Comparison of ENCODE assay signal across 37 mouse cellular contexts in genomic region chr14:13620531-13620930, GRCm38 (mm10). TPM values are rescaled to one million over a fixed set of nuclear protein-coding genes. Genes with fewer than 3 reads are reported as not detected.
A peak's percentile ranks its signal among the peaks of the same experiment; 100 is the strongest.
DNase-seq lines count a peak whose midpoint lies in the region; ATAC-seq and TF ChIP-seq lines count a peak whose summit lies in the region.
"Had no signal": no experiment of that assay in that cellular context is flagged by ENCODE, and none has a peak within 500 bp of the region (broad histone marks: within the 10 kb centered on the region; RNA-seq: fewer than 3 reads in every experiment).

No protein-coding gene starts in this region.

- H3K4me2 ChIP-seq in kidney, embryonic 14.5 days (replicated peaks; ENCODE audit: low read depth, low read length) = no peak overlapping the region
- no peak overlapping the region for H3K4me2 ChIP-seq in lung, postnatal 0 days (replicated peaks; ENCODE audit: low read depth, low read length)
- H3K4me2 ChIP-seq: embryonic facial prominence, embryonic 15.5 days; heart, embryonic 11.5 days; hindbrain, embryonic 15.5 days; intestine, embryonic 15.5 days; midbrain, embryonic 11.5 days; neural tube, embryonic 13.5 days had no signal

- H3K36me3 ChIP-seq in kidney, embryonic 14.5 days (ENCODE audit: control insufficient read depth, insufficient read depth, low read length) = no peaks in the 10 kb centered on the region
- no peaks in the 10 kb centered on the region for H3K36me3 ChIP-seq in embryonic facial prominence, embryonic 10.5 days (replicated peaks)
- no peaks in the 10 kb centered on the region for H3K36me3 ChIP-seq in lung, postnatal 0 days (ENCODE audit: insufficient read depth, low read length)
- H3K36me3 ChIP-seq: embryonic facial prominence, embryonic 15.5 days; hindbrain, embryonic 15.5 days; intestine, embryonic 15.5 days; neural tube, embryonic 13.5 days had no signal

- H3K27ac ChIP-seq in kidney, embryonic 14.5 days (ENCODE audit: low read depth, low read length) = no peak overlapping the region
- no peak overlapping the region; the same call in 1 of the 2 replicates for H3K27ac ChIP-seq in embryonic facial prominence, embryonic 10.5 days (replicated peaks)
- no peak overlapping the region for H3K27ac ChIP-seq in lung, postnatal 0 days (ENCODE audit: low read length)
- H3K27ac ChIP-seq: embryonic facial prominence, embryonic 15.5 days; hindbrain, embryonic 15.5 days; intestine, embryonic 15.5 days; liver, embryonic 14.5 days; neural tube, embryonic 13.5 days had no signal

- no peak for TF ChIP-seq CTCF in lung, postnatal 0 days (IDR thresholded peaks at IDR 0.05)

- no peaks in the 10 kb centered on the region for H3K27me3 ChIP-seq in kidney, embryonic 14.5 days (ENCODE audit: control insufficient read depth, insufficient read depth, low read length)
- H3K27me3 ChIP-seq in embryonic facial prominence, embryonic 10.5 days (replicated peaks; ENCODE audit: low read depth, poor library complexity, severe bottlenecking) = no peaks in the 10 kb centered on the region
- H3K27me3 ChIP-seq in lung, postnatal 0 days (replicated peaks; ENCODE audit: insufficient read depth, low read length) = no peaks in the 10 kb centered on the region
- H3K27me3 ChIP-seq: embryonic facial prominence, embryonic 15.5 days; hindbrain, embryonic 15.5 days; intestine, embryonic 15.5 days; neural tube, embryonic 13.5 days had no signal

- no peaks in the 10 kb centered on the region for H3K9me3 ChIP-seq in kidney, embryonic 14.5 days (ENCODE audit: control insufficient read depth, low read length)
- no peaks in the 10 kb centered on the region for H3K9me3 ChIP-seq in embryonic facial prominence, embryonic 10.5 days
- H3K9me3 ChIP-seq in lung, postnatal 0 days (ENCODE audit: low read length) = no peaks in the 10 kb centered on the region
- H3K9me3 ChIP-seq: embryonic facial prominence, embryonic 15.5 days; hindbrain, embryonic 15.5 days; intestine, embryonic 15.5 days; neural tube, embryonic 13.5 days had no signal

- H3K9ac ChIP-seq in kidney, embryonic 14.5 days (ENCODE audit: low read depth, low read length) = no peak overlapping the region
- no peak overlapping the region for H3K9ac ChIP-seq in lung, postnatal 0 days (replicated peaks; ENCODE audit: low read depth)
- H3K9ac ChIP-seq: embryonic facial prominence, embryonic 15.5 days; hindbrain, embryonic 15.5 days; intestine, embryonic 15.5 days; liver, embryonic 14.5 days; neural tube, embryonic 13.5 days had no signal

- no peak for DNase-seq in kidney, postnatal 14 days
- peak; percentile 14 for DNase-seq in retina, postnatal 1 day
- no peak for DNase-seq in retina, embryonic 14.5 days (ENCODE audit: low spot score)
- DNase-seq in embryonic facial prominence, embryonic 10.5 days (ENCODE audit: low spot score) = peak; percentile 75
- DNase-seq in heart, adult 8-10 months (ENCODE audit: low spot score) = no peak
- DNase-seq in lung, postnatal 0 days (ENCODE audit: low spot score) = no peak
- DNase-seq: adrenal gland, postnatal 25 days; B cell, adult 2 months; cerebellum, adult 18-20 months; cerebellum, postnatal 25 days; gastrocnemius, postnatal 25 days; heart, adult 11 months; heart, postnatal 36 days; kidney, adult 8-10 months; kidney, postnatal 4 days; left cerebral cortex, postnatal 4 days; liver; lung, adult 2 months; lung, postnatal 14 days; spleen, adult 18-20 months; thymus, postnatal 25 days had no signal

- no peak for TF ChIP-seq EP300 in lung, postnatal 0 days (IDR thresholded peaks at IDR 0.05)

- no peaks in the 10 kb centered on the region for H3K4me1 ChIP-seq in kidney, embryonic 14.5 days (ENCODE audit: control insufficient read depth, insufficient read depth, low read length)
- H3K4me1 ChIP-seq in embryonic facial prominence, embryonic 10.5 days = peaks cover 7% of the 10 kb centered on the region
- no peaks in the 10 kb centered on the region for H3K4me1 ChIP-seq in lung, postnatal 0 days (ENCODE audit: insufficient read depth, low read depth, low read length)
- H3K4me1 ChIP-seq: embryonic facial prominence, embryonic 15.5 days; hindbrain, embryonic 15.5 days; intestine, embryonic 15.5 days; neural tube, embryonic 13.5 days had no signal

- WGBS in kidney, embryonic 14.5 days = 13% methylated on average over 2 of the region's 2 CpGs
- WGBS in embryonic facial prominence, embryonic 10.5 days = 26% methylated on average over 2 of the region's 2 CpGs
- 43% methylated on average over 2 of the region's 2 CpGs for WGBS in lung, postnatal 0 days

- ATAC-seq in kidney, embryonic 14.5 days (ENCODE audit: low FRiP score, low TSS enrichment) = 0 out of 2 replicates have a peak, but pooled peaks have one; percentile 28
- ATAC-seq in lung, postnatal 0 days = no peak
- ATAC-seq: forebrain, embryonic 14.5 days; intestine, embryonic 15.5 days had no signal

- H3K4me3 ChIP-seq in kidney, embryonic 14.5 days (ENCODE audit: low read length) = no peak overlapping the region
- H3K4me3 ChIP-seq in embryonic facial prominence, embryonic 10.5 days = no peak overlapping the region
- H3K4me3 ChIP-seq in lung, postnatal 0 days (ENCODE audit: low read depth, low read length) = no peak overlapping the region
- H3K4me3 ChIP-seq: embryonic facial prominence, embryonic 15.5 days; hindbrain, embryonic 15.5 days; intestine, embryonic 15.5 days; myocyte; neural tube, embryonic 13.5 days had no signal

RNA-seq across cellular contexts. Expression of gene Sntn, which starts 50.1 kb away (rescaled TPM):
- not detected in 2 replicates for polyA plus RNA-seq in kidney, embryonic 14.5 days (2014; fragmentation: Nextera tagmentation; extraction: Ambion mirVana)
- not detected in 2 replicates for polyA plus RNA-seq in embryonic facial prominence, embryonic 10.5 days (2016; fragmentation: Nextera tagmentation; extraction: Ambion mirVana)
- total RNA-seq in heart, adult 8-10 months (2022) = not detected
- polyA plus RNA-seq in lung, postnatal 0 days (2015; fragmentation: Nextera tagmentation; extraction: Ambion mirVana) = 11.6 and 17.4 TPM in 2 replicates
- total RNA-seq: adrenal gland, adult 18-20 months; adrenal gland, postnatal 25 days; gastrocnemius, adult 18-20 months; gastrocnemius, postnatal 25 days; heart, postnatal 36 days; left cerebral cortex, postnatal 4 days; midbrain, postnatal 0 days had no signal
- polyA plus RNA-seq: brain, embryonic 14.5 days; forebrain, embryonic 14.5 days; frontal cortex, adult 2 months; heart, embryonic 11.5 days; hindbrain, embryonic 15.5 days; intestine, embryonic 15.5 days; liver, embryonic 14.5 days; midbrain, embryonic 11.5 days; myocyte; neural tube, embryonic 13.5 days; stomach, embryonic 16.5 days had no signal

Comparison
In these comparisons a context has a peak if more than half of its experiments do, and no peak if none do; other contexts are left out.
1. DNase-seq: peak in retina, postnatal 1 day (single experiment) and embryonic facial prominence, embryonic 10.5 days (single experiment); none in kidney, postnatal 14 days (single experiment), retina, embryonic 14.5 days (single experiment), heart, adult 8-10 months (single experiment) and lung, postnatal 0 days (single experiment).
2. RNA of gene Sntn, which starts 50.1 kb away (polyA plus RNA-seq): 11.6 to 17.4 TPM in lung, postnatal 0 days; not detected in kidney, embryonic 14.5 days and not detected in embryonic facial prominence, embryonic 10.5 days; every median in the first group is over 10 times any median in the second.